Mouse (Mus musculus) liver, postnatal 0 days (tissue): Measurements from ENCODE around the gene Rab34.

Source experiments
- CTCF ChIP-seq: sonication (generic); IDR thresholded peaks from 2 replicates; pipeline ENCODE4 v1.5.1; 2016; ENCODE audit warnings: antibody characterized with exemption, low read depth
- EP300 ChIP-seq: IDR thresholded peaks from 2 replicates; pipeline ENCODE4 v1.6.1; 2016; ENCODE audit warnings: antibody characterized with exemption, low read depth, mild to moderate bottlenecking

DNA sequence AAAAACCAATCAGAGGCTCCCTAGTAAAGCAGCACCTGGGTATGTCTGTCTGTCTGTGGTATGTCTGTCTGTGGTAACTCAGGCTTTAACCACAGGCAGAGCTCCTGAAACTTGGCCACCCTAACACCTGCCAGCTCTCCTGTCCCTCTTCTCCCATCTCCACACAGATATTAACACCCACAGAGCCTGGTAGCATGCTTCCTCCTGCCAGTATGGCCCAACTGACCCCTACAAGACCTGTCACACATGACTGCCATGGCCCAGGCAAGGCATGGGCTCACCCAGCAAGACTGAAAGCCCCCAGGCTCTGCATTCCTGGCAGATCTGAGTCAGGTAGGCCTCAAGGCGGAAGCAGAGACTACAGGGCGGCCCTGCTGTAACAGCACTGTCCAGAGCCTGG, 25.2 kb upstream of the Rab34 start:
- TF ChIP-seq CTCF (no peak), EP300 (no peak)
